Mouse (Mus musculus) liver (tissue): ENCODE results near the gene Tet1.
A peak's percentile ranks its signal among the peaks of the same experiment; 100 is the strongest.

Experiments
- DNase-seq: peaks from one replicate; pipeline ENCODE4 v3.0.0-alpha.2; 2020; ENCODE audit warnings: mixed read lengths

The Tet1 gene

DNA sequence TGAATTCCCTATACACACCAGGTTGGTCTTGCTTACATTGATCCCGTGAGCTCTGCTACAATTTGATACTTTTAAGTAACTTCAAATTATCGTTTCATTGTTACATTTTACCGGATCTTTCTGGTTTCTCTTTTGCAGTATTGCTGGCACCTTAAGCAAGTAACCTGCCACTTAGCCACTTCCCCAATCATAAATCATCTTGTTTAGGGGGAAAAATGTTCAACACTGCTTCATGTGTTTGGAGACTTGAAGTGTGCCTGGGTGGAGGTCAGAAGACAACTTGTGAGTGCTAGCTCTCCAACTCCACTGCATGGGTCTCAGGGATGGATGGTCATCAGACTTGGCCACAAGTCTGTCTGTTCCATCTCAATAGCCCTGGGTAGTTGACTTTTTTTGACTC lies 17.8 kb downstream of the Tet1 start:
- no peak for DNase-seq

DNA sequence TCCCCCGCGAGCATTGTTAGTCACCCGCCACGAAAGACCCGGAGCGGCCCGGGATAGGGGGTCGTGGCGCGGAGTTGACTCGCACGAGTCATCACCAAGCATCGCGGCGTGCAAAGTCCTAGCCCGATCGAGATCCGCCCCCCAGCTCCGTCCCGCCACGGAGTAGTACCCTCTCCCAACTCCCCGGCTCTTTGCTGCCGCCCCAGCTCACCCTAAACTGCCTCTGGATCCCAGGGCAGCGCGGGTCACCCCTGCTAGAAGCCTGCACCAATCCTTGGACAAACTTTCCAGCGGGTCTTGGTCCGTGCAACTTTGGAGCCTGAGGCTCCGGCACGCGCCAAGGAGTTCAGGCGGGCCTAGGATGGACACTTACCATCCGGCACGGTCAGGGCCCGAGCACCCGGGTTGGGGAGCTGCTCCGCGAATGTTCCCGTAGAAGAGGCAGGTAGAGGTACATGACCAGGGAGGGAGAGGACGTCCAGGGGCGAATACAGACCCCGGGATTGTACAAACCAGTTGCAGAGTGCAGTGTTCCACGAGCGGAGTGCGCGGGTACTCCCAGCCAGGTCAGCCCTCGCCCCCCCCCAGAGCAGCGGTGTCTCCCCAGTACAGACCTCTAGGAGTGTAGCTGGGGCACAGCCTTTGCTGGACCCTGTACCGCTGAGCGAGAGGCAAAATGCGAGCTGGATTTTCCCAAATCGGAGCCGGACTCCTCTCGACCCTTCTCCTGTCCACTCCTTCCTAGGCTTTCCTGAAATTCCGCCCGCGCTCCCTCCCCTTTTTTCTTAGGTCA lies 21.8 kb downstream of the Tet1 start:
- peak; percentile 53 for DNase-seq

DNA sequence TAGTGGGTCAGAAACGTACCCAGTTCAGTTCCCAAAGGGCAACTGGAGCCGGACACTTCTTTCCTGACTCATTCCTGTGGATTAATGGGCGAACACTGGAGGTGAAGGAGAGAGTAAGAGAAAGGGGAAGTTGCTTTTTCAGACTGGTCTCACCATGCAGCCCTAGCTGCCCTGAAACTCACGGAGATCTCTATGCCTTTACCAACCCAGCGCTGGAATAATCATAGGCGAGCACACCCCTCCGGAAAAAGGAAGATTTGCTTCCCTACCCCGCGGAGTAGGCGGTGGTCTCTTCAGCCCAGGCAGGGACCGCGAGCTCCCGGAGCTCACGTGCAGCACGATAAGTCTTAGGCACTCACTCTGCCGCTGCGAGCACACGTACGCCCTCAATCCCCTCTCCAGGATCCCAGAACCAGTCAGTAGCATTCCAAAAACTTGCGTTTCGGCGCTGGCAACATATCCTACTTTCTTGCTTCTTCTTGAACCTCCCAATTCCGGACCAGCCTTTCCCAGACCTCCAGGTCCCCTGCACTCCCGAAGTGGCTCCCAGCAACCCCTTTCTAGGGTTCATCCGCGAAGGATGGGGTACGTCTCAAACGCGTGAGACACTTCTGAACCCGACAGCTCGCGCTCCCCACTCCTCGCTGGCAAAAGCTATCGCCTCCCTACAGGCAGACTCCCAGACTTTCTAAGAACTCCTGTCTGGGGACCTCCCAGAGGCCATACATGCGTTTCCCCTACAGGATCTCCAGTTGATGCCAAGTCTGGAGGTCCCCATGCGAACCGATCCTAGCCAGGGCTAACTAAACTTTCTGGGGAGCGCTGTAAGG lies 22.6 kb downstream of the Tet1 start:
- peak; percentile 12 for DNase-seq

DNA sequence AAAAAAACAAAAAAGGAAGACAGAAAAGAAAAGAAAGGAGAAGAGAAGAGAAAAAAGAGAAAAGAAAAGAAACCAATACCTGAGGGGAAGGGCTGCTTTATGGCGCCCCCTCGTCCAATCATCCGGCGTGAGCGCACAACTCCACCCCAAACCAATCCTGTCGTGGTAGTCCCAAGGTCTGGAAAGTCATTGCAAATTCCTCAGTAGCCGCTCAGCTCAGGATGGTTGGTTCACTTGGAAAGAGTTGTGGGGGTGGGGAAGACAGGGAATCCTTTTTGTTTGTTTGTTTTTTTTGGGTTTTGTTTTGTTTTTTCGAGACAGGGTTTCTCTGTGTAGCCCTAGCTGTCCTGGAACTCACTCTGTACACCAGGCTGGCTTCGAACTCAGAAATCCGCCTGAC lies 23.3 kb downstream of the Tet1 start:
- no peak for DNase-seq

DNA sequence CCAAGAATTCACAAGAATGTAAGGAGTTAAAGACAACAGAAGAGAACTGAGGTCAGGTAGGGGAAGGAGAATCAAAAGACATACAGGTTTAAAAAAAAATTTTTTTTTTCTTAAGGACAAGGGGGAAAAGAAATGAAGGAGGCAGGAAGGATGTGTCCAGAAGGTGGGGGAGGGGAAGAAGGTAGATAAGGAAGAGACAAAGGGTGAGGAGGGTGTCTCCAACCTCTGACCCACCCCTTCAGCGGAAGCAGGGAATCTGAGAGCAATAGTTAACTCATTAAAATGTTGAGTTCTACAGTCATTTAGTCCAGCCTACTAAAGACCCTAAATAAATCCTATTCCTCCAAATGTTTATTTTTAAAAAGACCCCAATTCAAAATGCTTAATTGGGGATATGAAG lies 24.3 kb downstream of the Tet1 start:
- DNase-seq: no peak

DNA sequence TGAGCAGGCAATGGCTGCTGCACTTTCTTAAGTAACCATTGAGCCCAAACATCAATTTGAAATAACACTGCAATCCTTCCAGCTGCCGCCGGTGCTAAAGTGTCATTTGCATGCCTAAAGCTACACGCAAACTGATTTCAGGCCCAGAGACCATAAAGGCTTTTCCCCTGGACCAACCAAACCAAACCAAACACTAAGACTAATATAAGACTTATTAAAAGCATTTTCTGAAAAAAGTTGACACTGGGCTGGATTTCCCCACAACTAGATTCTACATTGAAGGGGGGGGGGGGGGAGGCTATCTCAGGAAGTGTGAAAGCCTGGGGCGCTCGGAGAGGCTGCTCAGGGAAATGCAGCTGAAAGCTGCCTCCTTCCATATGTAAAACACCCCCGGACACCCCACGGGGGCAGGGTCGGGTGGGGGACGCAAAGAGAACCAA lies 24.8 kb downstream of the Tet1 start:
- DNase-seq: no peak

DNA sequence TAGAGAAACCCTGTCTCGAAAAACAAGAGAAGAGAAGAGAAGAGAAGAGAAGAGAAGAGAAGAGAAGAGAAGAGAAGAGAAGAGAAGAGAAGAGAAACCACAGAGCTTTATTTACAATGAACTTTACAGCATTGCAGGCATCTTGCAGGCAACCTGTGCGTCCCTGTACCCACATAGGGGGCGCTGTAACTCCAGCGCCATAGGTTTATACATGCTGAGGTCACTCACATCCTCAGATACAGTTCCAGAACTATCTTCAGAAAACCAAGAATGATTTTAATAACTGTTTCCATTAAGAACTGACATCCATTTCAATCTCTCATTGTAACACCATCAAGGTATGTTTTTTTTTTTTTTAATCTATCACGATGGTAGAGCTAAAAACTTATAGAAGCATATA lies 27.6 kb downstream of the Tet1 start:
- DNase-seq: peak; percentile 48

DNA sequence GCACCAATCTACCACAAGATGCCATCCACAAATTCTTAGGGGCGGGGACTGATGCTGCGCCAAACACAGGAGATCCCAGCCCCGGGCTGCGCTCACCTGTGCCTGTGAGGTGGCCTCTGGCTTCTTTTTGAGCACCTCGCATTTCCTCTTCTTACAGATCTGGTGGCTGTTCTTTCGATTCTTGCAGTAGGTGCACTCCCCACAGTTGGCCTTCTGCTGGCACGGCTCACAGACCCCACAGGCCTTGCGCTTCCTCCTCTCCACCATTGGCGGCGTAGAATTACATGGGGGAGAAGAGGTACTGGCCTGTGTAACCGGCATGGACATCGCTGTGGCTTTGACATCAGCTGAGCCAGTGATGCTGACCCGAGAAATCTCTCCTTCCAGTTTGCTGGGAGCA lies 30.7 kb downstream of the Tet1 start:
- DNase-seq: no peak

DNA sequence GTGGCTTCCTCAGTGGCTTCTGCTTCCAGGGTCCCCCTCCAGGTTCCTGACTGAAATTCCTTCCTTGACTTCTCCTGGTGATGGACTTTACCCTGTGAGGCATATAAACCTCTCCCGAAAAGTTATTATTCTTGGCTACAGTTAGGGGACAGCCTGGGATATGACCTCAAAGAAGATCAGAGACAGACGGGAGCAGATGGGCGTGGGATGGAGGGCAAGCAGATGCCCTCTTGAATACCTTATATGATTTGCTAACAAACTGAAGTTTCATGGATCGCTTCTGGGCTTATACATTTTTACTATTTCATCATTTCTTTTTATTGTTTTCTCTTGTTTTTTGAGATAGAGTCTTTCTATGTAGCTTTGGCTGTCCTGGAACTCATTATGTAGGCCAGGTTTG lies 33.2 kb downstream of the Tet1 start:
- no peak for DNase-seq

DNA sequence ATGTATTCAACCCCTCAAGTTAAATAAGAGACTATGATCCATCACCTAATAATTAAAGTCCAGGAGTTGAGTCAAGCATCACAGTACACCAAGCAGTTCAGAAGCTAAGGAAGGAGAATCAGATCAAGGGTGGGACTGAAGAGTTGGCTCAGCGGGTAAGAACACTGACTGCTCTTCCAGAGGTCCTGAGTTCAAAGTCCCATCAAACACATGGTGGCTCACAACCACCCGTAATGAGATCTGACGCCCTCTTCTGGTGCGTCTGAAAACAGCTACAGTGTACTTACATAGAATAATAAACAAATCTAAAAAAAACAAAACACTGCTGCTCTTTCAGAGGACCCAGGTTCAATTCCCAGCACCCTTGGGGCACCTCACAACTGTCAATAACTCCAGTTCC lies 34.0 kb downstream of the Tet1 start:
- no peak for DNase-seq

DNA sequence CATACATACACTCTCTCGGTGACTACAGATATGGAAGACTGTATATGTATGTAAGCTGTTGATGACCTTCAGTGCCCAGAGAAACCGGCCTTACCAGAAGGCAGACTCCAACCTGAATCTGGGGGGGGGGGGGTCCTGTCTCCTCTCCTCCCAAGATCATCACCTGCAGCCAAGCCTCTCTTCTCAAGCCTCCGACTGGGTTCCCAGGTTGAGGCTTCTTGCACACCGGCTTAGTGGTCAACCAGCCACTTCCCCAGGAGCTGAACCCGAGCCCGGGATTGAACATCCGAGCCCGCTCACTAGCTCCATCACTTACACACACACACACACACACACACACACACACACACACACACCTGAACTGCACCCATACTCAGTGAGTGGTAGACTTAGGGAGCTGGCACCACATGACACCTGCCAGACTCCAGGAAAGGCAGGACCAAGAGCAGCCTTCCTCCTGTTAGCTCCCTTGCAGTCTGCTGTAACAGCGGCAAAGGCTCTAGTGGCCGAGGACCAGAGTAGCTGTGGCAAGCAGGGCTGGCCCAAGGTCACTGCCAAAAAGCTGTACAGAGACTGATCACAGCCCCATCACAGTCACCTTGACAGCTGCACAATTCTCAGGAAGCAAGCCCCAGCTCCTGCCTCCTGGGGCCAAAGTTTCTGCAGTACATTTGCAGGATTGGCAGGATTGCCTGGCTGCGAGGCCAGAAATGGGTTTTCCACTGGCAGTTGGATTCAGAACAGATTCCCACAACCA lies 42.6 kb downstream of the Tet1 start:
- DNase-seq: no peak

DNA sequence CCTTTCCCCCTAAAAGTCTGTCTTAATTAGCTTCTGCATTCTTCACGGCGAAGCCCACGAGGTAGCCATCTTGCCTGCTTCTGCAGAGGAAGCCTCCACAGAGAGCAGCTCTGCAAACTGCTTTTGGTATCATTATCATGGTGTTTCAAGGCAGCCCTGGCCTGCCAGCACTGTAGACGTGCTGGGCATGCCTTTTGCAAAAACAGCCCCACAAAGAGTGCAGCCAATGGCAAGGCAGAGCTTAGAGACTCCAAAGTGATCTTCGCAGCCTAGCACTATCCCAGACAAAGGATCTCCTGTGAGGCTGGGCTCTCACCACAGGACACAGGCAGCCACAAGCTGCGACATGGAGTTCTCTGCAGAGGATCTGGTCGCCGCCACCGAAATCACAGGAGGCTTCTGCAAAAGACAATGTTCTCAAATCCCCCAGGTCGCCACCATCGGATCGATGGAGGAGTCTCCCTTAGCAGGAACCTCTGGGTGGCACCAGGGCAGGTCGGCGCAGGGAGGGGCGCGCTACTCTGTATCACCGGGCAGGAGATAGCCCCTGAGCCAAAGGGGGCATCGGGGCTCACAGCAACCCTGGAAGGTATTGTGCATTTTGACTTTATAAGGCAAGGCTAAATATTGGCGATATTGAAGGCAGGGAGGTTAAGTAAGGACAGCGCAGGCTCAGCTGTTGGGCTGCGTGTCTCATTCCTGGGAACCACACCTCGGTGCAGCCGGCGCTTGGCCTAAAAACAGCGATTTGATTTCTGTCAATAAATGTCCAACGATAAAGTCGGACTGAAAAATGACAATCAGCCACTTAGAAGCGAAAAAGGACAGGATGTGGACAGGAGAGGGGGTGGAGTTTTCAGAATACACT lies 43.4 kb downstream of the Tet1 start:
- DNase-seq: peak; percentile 46

DNA sequence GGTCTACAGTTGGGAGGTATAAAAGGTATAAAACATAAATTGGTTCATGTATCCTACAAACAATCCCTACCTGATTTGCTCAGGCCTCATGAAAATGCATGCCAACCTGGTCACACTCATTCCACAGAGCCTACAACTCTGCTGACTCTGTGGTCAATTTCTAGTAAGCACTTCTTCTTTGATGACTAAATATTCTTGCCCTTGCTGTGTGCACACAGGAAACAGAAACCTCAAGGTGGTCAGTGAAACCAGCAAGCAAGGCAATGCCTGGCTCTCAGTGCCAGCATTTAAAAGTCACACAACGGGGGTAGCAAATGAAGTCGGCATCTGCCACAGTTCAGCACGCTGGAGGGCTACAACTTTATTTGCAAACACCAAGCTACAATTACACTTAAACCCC lies 45.2 kb downstream of the Tet1 start:
- no peak for DNase-seq

DNA sequence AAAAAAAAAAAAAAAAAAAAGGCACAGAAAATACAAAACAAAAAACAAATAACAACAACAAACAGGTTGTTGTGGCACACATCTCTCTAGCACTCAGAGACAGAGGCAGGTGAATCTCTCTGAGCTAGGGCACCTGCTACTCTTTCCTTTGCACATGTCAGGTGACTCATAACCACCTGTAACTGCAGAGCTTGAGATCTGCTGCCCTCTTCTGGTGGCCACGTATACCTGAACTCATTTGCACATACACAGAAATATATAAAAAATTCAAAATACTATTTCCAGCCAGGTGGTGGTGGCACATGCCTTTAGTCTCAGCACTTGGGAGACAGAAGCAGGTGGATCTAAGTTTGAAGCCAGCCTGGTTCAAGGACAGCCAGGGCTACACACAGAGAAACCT lies 46.4 kb downstream of the Tet1 start:
- DNase-seq: no peak

DNA sequence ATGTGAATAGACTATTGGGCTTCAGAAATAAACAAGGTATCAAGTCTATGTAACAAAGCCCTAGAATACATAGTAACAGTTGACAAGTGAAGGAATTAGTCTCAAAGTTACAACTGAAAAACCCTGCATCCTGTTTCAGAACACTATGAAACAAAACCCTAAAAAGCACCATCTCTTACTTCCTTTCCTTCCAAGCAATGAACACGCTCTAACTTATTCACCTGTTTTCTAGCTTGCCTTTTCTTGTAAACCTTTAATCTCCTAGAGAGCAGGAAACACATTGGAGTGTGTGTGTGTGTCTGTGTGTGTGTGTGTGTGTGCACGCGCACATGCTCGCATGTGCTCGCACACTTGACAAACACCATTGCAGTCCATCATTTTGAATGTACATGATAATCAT lies 49.8 kb downstream of the Tet1 start:
- no peak for DNase-seq

DNA sequence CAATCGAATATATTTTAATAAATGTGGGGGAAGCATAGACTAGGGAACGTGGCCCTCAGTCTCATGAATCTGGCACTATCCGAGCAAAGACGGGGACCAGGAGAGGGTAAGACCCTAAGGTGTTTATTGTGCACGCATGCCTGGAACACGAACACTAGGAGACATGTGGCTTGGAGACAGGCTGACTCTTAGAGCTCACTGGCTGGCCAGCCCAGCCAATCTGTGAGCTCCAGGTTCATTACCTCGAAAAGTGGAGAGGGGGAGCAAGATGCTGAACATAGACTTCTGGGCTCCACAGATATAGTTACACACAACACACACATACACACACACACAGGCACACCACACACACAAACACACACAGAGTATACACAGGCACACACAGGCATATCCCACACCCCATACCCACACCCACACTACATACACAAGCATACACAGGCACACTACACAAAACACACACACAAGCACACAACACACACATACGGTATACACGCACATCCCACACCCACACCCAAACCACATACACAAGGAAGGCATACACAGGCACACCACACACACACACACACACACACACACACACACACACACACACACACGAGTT lies 52.0 kb downstream of the Tet1 start:
- DNase-seq: no peak

DNA sequence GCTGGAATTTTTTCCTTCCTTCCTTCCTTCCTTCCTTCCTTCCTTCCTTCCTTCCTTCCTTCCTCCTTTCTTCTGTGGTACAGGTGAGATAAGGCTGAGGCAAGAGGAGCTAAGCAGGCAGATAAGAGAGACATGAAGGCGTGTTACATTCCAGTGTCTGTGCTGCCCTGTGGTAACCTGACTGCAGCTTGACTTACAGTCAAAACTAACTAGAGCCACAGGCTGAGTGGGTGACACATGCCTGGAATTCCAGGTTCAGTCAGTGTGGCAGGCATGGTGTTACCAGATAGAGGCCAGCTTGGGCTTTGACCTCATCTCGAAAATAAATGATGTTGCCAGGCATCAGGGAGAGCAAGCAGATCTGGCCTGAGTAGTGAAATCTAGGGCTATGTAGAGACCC lies 53.8 kb downstream of the Tet1 start:
- DNase-seq: no peak

DNA sequence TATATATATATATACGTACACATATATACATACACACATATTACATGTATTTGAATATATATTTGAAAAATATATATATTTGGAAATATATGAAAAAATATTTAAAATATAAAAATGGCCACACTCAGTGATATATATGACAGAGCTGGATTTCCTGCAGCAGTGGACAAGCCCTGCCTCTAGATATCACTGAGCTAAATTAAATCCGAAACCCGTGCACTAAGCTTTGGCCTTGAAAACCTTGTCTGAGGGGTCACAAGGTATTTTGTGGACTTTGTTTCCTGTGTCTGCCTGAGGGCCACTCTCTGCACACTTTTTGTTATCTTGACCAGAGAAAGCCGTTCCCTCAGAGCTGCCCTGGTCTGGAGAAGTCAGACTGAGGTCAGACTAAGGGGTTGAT lies 54.2 kb downstream of the Tet1 start:
- DNase-seq: no peak

DNA sequence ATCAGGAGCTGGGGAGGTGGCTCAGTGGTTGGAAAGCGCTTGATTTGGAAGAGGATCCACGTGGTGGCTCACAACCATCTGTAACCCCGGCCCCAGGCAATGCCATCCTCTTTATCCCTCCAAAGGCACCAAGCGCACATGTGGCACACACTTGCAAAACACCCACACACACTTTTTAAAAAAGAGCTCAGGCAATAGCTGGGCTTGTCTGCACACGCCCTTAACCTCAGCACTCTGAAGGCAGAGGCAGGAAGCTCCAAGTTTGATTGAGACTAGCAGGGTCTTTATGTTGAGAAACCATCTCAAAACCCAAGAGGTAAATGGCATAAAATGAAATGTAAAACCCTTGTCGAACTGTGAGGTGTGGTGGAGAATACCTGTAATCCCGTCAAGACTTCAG lies 57.2 kb downstream of the Tet1 start:
- no peak for DNase-seq

DNA sequence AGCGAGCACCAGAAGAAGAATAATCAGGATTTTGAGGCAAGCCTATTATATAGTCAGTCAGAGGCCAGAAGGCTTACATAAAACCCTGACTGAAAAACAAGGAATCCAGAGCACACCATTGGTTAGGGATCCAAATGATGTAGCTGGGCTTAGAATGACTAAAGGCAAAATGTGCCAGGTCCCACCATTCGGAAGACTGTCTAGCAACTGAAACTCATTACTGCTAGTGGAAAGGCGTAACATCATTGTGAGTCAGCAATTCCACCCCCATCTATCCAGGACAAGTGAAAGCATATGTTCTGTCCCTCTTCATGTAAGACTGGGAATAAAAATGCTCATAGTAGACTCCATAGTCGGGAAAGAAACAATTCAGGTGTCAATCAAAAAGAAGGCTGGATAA lies 57.8 kb downstream of the Tet1 start:
- no peak for DNase-seq

DNA sequence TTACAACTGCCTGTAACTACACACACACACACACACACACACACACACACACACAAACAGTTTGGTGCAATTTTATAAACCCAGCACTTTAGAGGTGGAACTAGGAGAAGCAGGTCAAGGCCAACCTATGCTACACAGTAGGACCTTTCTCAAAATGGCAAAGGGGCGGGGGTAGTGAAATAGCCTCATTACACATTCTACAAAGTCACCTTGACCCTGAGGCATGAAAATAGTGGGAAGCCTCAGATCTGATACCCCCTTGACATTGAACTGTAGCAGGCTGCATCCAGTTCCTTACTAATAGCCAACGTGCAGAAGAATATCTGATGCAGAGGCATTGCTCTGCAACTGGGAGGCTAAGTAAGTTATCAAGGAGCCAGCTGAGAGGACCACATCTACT lies 60.0 kb downstream of the Tet1 start:
- no peak for DNase-seq

DNA sequence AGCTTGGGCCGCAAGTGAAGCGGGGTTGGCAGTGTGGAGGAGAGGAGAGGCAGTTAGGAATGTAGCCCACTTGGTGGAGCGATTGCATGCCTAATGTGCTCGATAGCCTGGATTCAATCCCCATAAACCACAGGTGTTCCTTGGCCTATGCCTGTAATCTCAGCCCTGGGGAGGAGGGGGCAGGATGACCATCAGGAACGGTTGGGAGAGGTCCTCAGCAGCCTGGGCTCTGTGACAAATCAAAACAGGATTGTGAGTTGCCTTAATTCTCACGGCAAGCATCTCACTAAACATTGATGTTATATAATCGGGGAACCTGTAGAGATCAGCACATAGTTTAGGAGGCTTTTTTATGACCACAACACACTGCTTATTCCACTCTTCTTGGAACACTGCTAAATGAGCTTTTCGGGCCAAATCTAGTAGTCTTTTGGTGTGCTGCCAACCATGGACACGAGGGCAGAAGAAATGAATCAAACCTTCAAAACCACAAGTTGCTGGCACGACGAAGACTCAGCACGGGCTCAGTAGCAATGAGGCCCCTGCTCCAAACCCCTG lies 61.6 kb downstream of the Tet1 start:
- DNase-seq: no peak
